Mouse (Mus musculus) embryo, embryonic 11.5 days (tissue): ENCODE data around the gene Lrp1.
"Not testable (repeated sequence)": the region's sequence is repeated elsewhere in the genome, so short reads cannot be mapped to it uniquely, and the experiment has no call there.

Experiments
- DNase-seq: peaks from one replicate; pipeline ENCODE4 v3.0.0-alpha.2; 2012; ENCODE audit warnings: low read depth, low spot score

Gene Lrp1

GRCm38 (mm10) chr10:127620406-127621190 lies at the start of gene Lrp1:
Lrp1 (minus strand) TSS chr10:127621148.
- peak; percentile 49 for DNase-seq

GRCm38 (mm10) chr10:127670185-127670584 lies 49.2 kb upstream of the Lrp1 start:
- no peak for DNase-seq

GRCm38 (mm10) chr10:127669170-127669569 lies 48.2 kb upstream of the Lrp1 start:
- DNase-seq, result no peak

- DNase-seq, result no peak
Observed at GRCm38 (mm10) chr10:127668093-127669050, 47.4 kb upstream of the Lrp1 start, which contains the start of gene Nab2. Nab2 (minus strand) TSS chr10:127668568.

GRCm38 (mm10) chr10:127667269-127668092 lies 46.5 kb upstream of the Lrp1 start:
- peak; percentile 85 for DNase-seq

DNA sequence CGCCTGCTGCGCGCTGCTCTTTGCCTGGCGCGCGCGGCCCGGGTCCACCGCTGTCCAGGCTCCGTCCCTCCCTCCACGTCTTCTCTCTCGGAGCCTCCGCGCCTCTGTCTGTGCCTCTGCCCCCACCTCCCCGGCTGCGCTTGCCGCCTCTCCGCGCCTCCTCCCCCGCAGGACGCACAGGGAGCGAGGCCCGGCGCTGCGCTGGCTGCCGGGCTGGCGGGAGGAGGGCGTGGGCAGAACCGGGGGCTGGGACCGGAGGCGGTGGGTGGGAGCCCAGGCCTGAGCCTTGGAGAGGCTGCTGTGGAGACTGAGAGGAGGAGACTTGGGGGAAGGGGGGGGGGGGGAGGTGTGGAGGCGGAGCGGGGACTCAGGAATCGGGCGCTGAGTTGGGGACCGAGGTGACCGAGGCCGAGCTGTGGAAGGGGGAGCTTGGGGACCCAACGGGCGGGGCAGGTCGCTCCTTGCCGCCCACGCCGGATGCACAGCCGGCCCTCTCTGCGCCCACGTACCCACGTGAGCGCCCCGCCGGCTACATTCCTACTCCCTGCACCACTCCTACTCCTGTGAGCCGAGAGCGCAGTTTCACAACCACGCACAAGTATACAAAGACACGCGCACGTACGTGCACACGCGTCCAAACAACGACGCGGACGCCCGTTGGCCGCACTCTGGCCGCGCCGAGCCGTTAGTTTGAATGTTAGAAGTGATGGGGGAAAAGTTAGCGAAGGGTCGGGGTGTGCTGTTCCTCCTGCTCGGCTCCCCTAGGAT lies 45.7 kb upstream of the Lrp1 start, which contains the start of gene Nemp1:
Gene Nemp1 (plus strand): TSS at position 401 of the 768 bp plus-strand sequence.
- no peak for DNase-seq

- DNase-seq, result no peak
Observed at GRCm38 (mm10) chr10:127665366-127666181, 44.6 kb upstream of the Lrp1 start.

GRCm38 (mm10) chr10:127664891-127665290 lies 43.9 kb upstream of the Lrp1 start:
- no peak for DNase-seq

DNA sequence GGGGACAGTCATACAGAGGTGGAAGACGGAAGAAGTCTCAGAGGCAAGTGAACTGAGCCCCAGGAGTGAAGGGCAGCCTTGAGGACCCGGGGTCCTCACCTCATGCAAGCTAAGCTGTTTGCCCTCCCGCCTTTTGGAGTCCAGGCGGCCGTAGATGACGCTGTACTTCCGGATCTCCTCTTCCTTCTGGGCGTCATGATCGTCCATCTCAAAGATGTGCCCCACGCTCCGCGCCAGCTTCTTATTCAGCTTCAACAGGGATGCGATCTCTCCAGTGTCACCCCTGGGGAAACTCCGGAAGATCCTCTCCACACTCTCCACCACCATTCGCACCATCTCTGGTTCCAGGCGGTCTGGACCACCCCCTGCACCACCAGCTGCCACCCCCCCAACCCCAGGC lies 43.2 kb upstream of the Lrp1 start:
- DNase-seq, result no peak

DNA sequence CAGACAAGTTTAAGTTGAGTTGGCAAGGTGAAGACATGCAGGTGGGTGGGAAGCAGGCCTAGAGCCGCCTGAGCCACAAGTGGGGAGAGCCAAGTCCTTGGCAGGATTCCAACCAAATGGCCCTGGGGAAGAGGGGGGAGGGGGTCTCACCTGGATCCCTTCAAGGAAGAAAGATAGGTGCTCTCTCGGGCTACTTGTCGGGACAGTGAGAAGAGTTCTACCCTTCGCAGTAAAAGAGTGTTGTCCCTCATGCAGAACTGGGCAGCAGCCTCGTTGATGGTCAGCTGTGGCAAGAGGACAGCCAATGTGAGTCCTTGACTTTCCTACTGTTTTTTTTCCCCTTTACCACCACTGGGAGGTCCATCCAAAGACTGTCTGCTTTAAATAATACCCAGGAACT lies 42.6 kb upstream of the Lrp1 start:
- no peak for DNase-seq

DNA sequence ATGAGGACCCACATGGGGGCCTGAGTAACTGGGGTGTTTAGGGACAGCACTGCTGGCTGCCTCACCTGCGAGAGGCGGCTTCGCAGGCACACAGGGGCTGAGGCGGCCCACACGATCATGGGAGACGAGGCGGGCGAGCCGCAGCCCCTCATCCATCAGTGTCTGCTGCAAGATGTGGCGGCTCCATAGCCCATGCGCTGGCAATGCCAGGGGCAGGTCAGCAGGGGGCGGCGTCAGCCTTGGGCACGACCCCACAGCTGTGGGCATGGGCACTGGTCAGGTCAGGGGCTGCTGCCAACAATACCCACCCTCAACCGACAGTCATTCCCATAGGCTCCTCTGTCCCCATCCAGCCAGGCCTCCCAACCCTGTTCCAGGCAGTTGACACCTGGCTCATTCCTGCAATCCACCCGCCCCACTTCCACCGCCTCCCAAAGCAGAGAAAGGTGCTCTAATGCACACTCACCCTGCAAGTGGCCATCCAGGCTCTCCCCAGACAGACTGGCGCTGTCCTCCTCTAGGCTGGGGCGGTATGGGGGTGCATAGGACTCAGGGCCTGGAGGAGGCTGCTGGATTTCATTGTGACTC lies 41.8 kb upstream of the Lrp1 start:
- no peak for DNase-seq

GRCm38 (mm10) chr10:127661915-127662663 lies 41.1 kb upstream of the Lrp1 start:
- no peak for DNase-seq

- no peak for DNase-seq
Observed at GRCm38 (mm10) chr10:127661291-127661914, 40.5 kb upstream of the Lrp1 start.

GRCm38 (mm10) chr10:127659551-127659950 lies 38.6 kb upstream of the Lrp1 start:
- DNase-seq, result no peak

GRCm38 (mm10) chr10:127658076-127658475 lies 37.1 kb upstream of the Lrp1 start:
- no peak for DNase-seq

DNA sequence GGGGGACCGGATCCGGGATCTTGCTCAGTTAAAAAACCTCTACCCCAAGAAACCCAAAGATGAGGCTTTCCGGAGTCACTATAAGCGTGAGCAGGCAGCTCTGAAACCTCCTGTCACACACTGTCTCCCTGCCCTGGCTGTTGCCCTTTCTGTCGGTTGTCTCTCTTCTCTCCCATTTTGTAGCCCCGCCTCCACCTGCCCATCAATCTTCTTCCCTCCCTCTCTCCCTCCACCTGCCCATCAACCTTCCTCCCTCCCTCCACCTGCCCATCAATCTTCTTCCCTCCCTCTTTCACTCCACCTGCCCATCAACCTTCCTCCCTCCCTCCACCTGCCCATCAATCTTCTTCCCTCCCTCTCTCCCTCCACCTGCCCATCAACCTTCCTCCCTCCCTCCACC lies 36.7 kb upstream of the Lrp1 start:
- DNase-seq, result not testable (repeated sequence)

- no peak for DNase-seq
Observed at GRCm38 (mm10) chr10:127654970-127655579, 34.1 kb upstream of the Lrp1 start.
